Mouse (Mus musculus) forebrain, embryonic 11.5 days (tissue): ENCODE results near the gene Tcf20. TPM values are rescaled to one million over a fixed set of nuclear protein-coding genes. Genes with fewer than 3 reads are reported as not detected.
A peak's percentile ranks its signal among the peaks of the same experiment; 100 is the strongest.

Experiments
- ATAC-seq: fragments of 200-750 bp; cut with Nextera tagmentation; replicated peaks from 2 replicates; pipeline ENCODE4 v1.8.0; 2017; ENCODE audit warnings: moderate TSS enrichment; ENCODE audit not compliant: low FRiP score
- DNase-seq: peaks from one replicate; pipeline ENCODE4 v3.0.0-alpha.2; 2017; ENCODE audit warnings: low spot score
- H3K27ac ChIP-seq: fragments of 300-500 bp; sonication (generic); 2 replicates; pipeline ENCODE4 v1.5.1; 2014; ENCODE audit warnings: low read depth, low read length
- H3K27me3 ChIP-seq: fragments of 300-500 bp; sonication (generic); 2 replicates; pipeline ENCODE4 v1.6.1; 2014; ENCODE audit warnings: mild to moderate bottlenecking, low read length, mixed read lengths; ENCODE audit not compliant: control insufficient read depth, insufficient read depth
- H3K36me3 ChIP-seq: fragments of 300-500 bp; sonication (generic); 2 replicates; pipeline ENCODE4 v1.6.1; 2014; ENCODE audit warnings: mild to moderate bottlenecking, low read length, moderate library complexity, mixed read lengths; ENCODE audit not compliant: control insufficient read depth, insufficient read depth
- H3K4me1 ChIP-seq: fragments of 300-500 bp; sonication (generic); replicated peaks from 2 replicates; pipeline ENCODE4 v1.6.1; 2014; ENCODE audit warnings: low read length, mixed read lengths; ENCODE audit not compliant: control insufficient read depth, insufficient read depth
- H3K4me2 ChIP-seq: fragments of 300-500 bp; sonication (generic); 2 replicates; pipeline ENCODE4 v1.6.1; 2014; ENCODE audit warnings: low read depth, mild to moderate bottlenecking, low read length, moderate library complexity, mixed read lengths; ENCODE audit not compliant: severe bottlenecking
- H3K4me3 ChIP-seq: fragments of 300-500 bp; sonication (generic); 2 replicates; pipeline ENCODE4 v1.5.1; 2014; ENCODE audit warnings: low read depth, low read length
- H3K9ac ChIP-seq: fragments of 300-500 bp; sonication (generic); 2 replicates; pipeline ENCODE4 v1.6.1; 2014; ENCODE audit warnings: low read length
- H3K9me3 ChIP-seq: fragments of 300-500 bp; sonication (generic); 2 replicates; pipeline ENCODE4 v1.6.1; 2016; ENCODE audit warnings: low read length, mixed read lengths; ENCODE audit not compliant: control insufficient read depth
- WGBS: fragments of 180-500 bp; shearing (Covaris S2); extraction: QIAGEN DNeasy Blood & Tissue Kit; methylation state at CpG from one replicate; pipeline ENCODE4 v1.1.7; 2014; 5-methylcytosine and 5-hydroxymethylcytosine counted together
- polyA plus RNA-seq: library from polyadenylated mRNA; unstranded; fragments of >200 nt; fragmentation: Nextera tagmentation; extraction: Ambion mirVana; gene quantifications from 2 replicates; pipeline ENCODE4 v1.2.1, GENCODE M21; 2014

The Tcf20 gene
- polyA plus RNA-seq, 1 experiment from 2014 or later, result 12.6 TPM

GRCm38 (mm10) chr15:82967947-82968346 lies 19.7 kb downstream of the Tcf20 start:
- H3K4me2 ChIP-seq, result peak overlapping the region; percentile 41
- peaks cover 18% of the 10 kb centered on the region; the same call in 1 of the 2 replicates for H3K27me3 ChIP-seq
- no peaks in the 10 kb centered on the region for H3K9me3 ChIP-seq
- H3K27ac ChIP-seq, result peak overlapping the region; percentile 55
- H3K4me3 ChIP-seq, result no peak overlapping the region
- DNase-seq, result no peak
- peak overlapping the region; percentile 21 for H3K9ac ChIP-seq
- H3K36me3 ChIP-seq, result no peaks in the 10 kb centered on the region
- WGBS, result 24% methylated on average over 6 of the region's 6 CpGs
- no peak; the same call in 1 of the 2 replicates for ATAC-seq
- H3K4me1 ChIP-seq, result peaks cover 21% of the 10 kb centered on the region

- WGBS, result 74% methylated on average over 14 of the region's 14 CpGs
- Histone ChIP-seq H3K9ac (peak overlapping the region; percentile 66), H3K4me2 (no peak overlapping the region), H3K9me3 (no peaks in the 10 kb centered on the region), H3K4me3 (peak overlapping the region; percentile 50; the same call in 1 of the 2 replicates), H3K36me3 (no peaks in the 10 kb centered on the region), H3K27me3 (peaks cover 31% of the 10 kb centered on the region), H3K4me1 (peaks cover 46% of the 10 kb centered on the region), H3K27ac (peak overlapping the region; percentile 25; the same call in 1 of the 2 replicates)
- ATAC-seq, result no peak
- no peak for DNase-seq
These were observed 23.3 kb downstream of the Tcf20 start for GRCm38 (mm10) chr15:82964266-82964825.

GRCm38 (mm10) chr15:82963556-82964156 lies 24.0 kb downstream of the Tcf20 start:
- H3K27me3 ChIP-seq, result peaks cover 28% of the 10 kb centered on the region
- WGBS, result 1% methylated on average over 17 of the region's 82 CpGs
- peak overlapping the region; percentile 66 for H3K9ac ChIP-seq
- no peaks in the 10 kb centered on the region for H3K9me3 ChIP-seq
- DNase-seq (peak; percentile 71), ATAC-seq (no peak)
- peaks cover 44% of the 10 kb centered on the region for H3K4me1 ChIP-seq
- H3K36me3 ChIP-seq, result no peaks in the 10 kb centered on the region
- peak overlapping the region; percentile 25; the same call in 1 of the 2 replicates for H3K27ac ChIP-seq
- H3K4me3 ChIP-seq, result peak overlapping the region; percentile 50
- H3K4me2 ChIP-seq, result peak overlapping the region; percentile 77; the same call in 1 of the 2 replicates

- Histone ChIP-seq H3K36me3 (no peaks in the 10 kb centered on the region), H3K4me3 (peak overlapping the region; percentile 50), H3K4me1 (peaks cover 43% of the 10 kb centered on the region), H3K27ac (no peak overlapping the region), H3K9ac (peak overlapping the region; percentile 72), H3K27me3 (peaks cover 28% of the 10 kb centered on the region), H3K4me2 (peak overlapping the region; percentile 77), H3K9me3 (no peaks in the 10 kb centered on the region)
- DNase-seq, result no peak
- no peak for ATAC-seq
- WGBS, result 4% methylated on average over 23 of the region's 39 CpGs
These were observed 24.6 kb downstream of the Tcf20 start for GRCm38 (mm10) chr15:82963090-82963489.

GRCm38 (mm10) chr15:82962536-82962935 lies 25.1 kb downstream of the Tcf20 start:
- H3K36me3 ChIP-seq, result no peaks in the 10 kb centered on the region
- H3K9ac ChIP-seq, result peak overlapping the region; percentile 14
- H3K9me3 ChIP-seq, result no peaks in the 10 kb centered on the region
- H3K27me3 ChIP-seq, result peaks cover 28% of the 10 kb centered on the region
- H3K4me3 ChIP-seq, result peak overlapping the region; percentile 50
- H3K27ac ChIP-seq, result no peak overlapping the region
- ATAC-seq (no peak), DNase-seq (no peak)
- peak overlapping the region; percentile 77 for H3K4me2 ChIP-seq
- 34% methylated on average over 4 of the region's 4 CpGs for WGBS
- peaks cover 41% of the 10 kb centered on the region for H3K4me1 ChIP-seq

GRCm38 (mm10) chr15:82960786-82961561 lies 26.7 kb downstream of the Tcf20 start:
- H3K4me1 ChIP-seq, result peaks cover 45% of the 10 kb centered on the region
- no peak overlapping the region; the same call in 1 of the 2 replicates for H3K9ac ChIP-seq
- H3K27me3 ChIP-seq, result peaks cover 26% of the 10 kb centered on the region
- peak overlapping the region; percentile 34 for H3K4me2 ChIP-seq
- peak; percentile 77 for DNase-seq
- no peaks in the 10 kb centered on the region for H3K9me3 ChIP-seq
- H3K36me3 ChIP-seq, result no peaks in the 10 kb centered on the region
- H3K4me3 ChIP-seq, result 0 out of 2 replicates have a peak overlapping the region, but pooled peaks have one; percentile 6
- H3K27ac ChIP-seq, result peak overlapping the region; percentile 13; the same call in 1 of the 2 replicates
- peak; percentile 49 for ATAC-seq
- WGBS, result under 1% methylated on average over 26 of the region's 26 CpGs

GRCm38 (mm10) chr15:82959151-82959550 lies 28.5 kb downstream of the Tcf20 start:
- DNase-seq, result no peak
- no peak for ATAC-seq
- Histone ChIP-seq H3K9ac (peak overlapping the region; percentile 7; the same call in 1 of the 2 replicates), H3K36me3 (no peaks in the 10 kb centered on the region), H3K4me1 (peaks cover 45% of the 10 kb centered on the region), H3K4me3 (no peak overlapping the region), H3K9me3 (no peaks in the 10 kb centered on the region), H3K27me3 (peaks cover 19% of the 10 kb centered on the region), H3K27ac (no peak overlapping the region), H3K4me2 (no peak overlapping the region; the same call in 1 of the 2 replicates)
- 66% methylated on average over 12 of the region's 12 CpGs for WGBS

GRCm38 (mm10) chr15:82958253-82958701 lies 29.4 kb downstream of the Tcf20 start:
- H3K36me3 ChIP-seq, result no peaks in the 10 kb centered on the region
- peak overlapping the region; percentile 7; the same call in 1 of the 2 replicates for H3K9ac ChIP-seq
- ATAC-seq, result peak; percentile 46
- DNase-seq, result peak; percentile 81
- H3K4me1 ChIP-seq, result peaks cover 47% of the 10 kb centered on the region
- H3K4me3 ChIP-seq, result no peak overlapping the region
- H3K4me2 ChIP-seq, result peak overlapping the region; percentile 39
- WGBS, result 2% methylated on average over 16 of the region's 16 CpGs
- no peaks in the 10 kb centered on the region for H3K9me3 ChIP-seq
- H3K27me3 ChIP-seq, result peaks cover 19% of the 10 kb centered on the region
- H3K27ac ChIP-seq, result peak overlapping the region; percentile 53; the same call in 1 of the 2 replicates
